Mouse (Mus musculus) lung, adult 2 months (tissue): ENCODE measurements around the gene Pitpnb. TPM values are rescaled to one million over a fixed set of nuclear protein-coding genes. Genes with fewer than 3 reads are reported as not detected.

Experiments
- DNase-seq: peaks from one replicate; pipeline ENCODE4 v3.0.0; 2022
- H3K4me1 ChIP-seq: fragments of 200-500 bp; 2 replicates; pipeline ENCODE4 v1.6.1; 2011; ENCODE audit warnings: low read length; ENCODE audit not compliant: control insufficient read depth, insufficient read depth
- H3K4me3 ChIP-seq: fragments of 200-500 bp; replicated peaks from 2 replicates; pipeline ENCODE3; 2011; ENCODE audit warnings: low read depth, mild to moderate bottlenecking, control low read depth, low read length; ENCODE audit errors: extremely low read depth
- CTCF ChIP-seq: fragments of 200-500 bp; IDR thresholded peaks from 2 replicates; pipeline ENCODE4 v1.5.1; 2011; ENCODE audit warnings: mild to moderate bottlenecking, low read length, control low read depth; ENCODE audit not compliant: insufficient read depth
- POLR2A ChIP-seq: fragments of 200-500 bp; IDR thresholded peaks from 2 replicates; pipeline ENCODE4 v1.6.1; 2011; ENCODE audit warnings: low read depth, mild to moderate bottlenecking, control low read depth, low read length, borderline replicate concordance; ENCODE audit errors: extremely low read depth
- WGBS: fragments of 180-500 bp; shearing (Covaris S2); methylation state at CpG from one replicate; pipeline ENCODE4 v1.1.7; 2018; 5-methylcytosine and 5-hydroxymethylcytosine counted together
- polyA plus RNA-seq: library from polyadenylated mRNA; depleted of rRNA; stranded (reverse); fragments of >200 nt; gene quantifications from 2 replicates; pipeline ENCODE4 v1.2.3, GENCODE M21; 2012

The Pitpnb gene
- polyA plus RNA-seq, 1 experiment: 53.9 TPM

- peaks cover 3% of the 10 kb centered on the region; the same call in 1 of the 2 replicates for H3K4me1 ChIP-seq
- TF ChIP-seq POLR2A (no peak), CTCF (no peak)
- 21% methylated on average over 17 of the region's 17 CpGs for WGBS
- peak; percentile 64 for DNase-seq
- H3K4me3 ChIP-seq: no peak overlapping the region
Measured at GRCm38 (mm10) chr5:111393346-111394197, 63.0 kb downstream of the Pitpnb start.

- WGBS: 29% methylated on average over 15 of the region's 15 CpGs
- no peak overlapping the region for H3K4me3 ChIP-seq
- no peak for DNase-seq
- no peak for TF ChIP-seq POLR2A
- TF ChIP-seq CTCF: no peak
- peaks cover 3% of the 10 kb centered on the region; the same call in 1 of the 2 replicates for H3K4me1 ChIP-seq
Measured at GRCm38 (mm10) chr5:111394198-111395053, 63.9 kb downstream of the Pitpnb start.

DNA sequence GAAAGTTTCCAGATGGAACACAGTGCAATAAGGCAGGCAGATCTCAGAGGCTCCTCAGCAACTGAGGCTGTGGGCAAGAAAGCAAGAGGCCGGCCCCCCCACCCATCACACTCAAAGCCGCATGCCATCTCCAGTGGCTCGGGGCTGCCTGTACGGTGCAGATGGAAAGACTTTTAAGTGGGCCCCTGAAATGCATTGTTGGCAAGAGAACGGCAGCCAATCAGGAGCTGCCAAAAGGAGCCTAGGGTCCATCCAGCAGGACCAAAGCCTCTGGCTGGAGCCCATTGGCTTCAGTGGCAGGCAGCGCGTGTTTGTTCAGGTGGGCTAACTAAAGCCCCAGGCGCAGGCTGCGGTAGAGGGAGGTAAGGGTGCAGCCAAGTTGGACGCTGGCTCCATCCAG, 65.2 kb downstream of the Pitpnb start:
- H3K4me1 ChIP-seq: peaks cover 3% of the 10 kb centered on the region; the same call in 1 of the 2 replicates
- 60% methylated on average over 10 of the region's 10 CpGs for WGBS

GRCm38 (mm10) chr5:111396199-111396598, 65.6 kb downstream of the Pitpnb start:
- no peak for DNase-seq
- H3K4me3 ChIP-seq: no peak overlapping the region
- 69% methylated on average over 4 of the region's 4 CpGs for WGBS
- no peak for TF ChIP-seq CTCF
- no peak for TF ChIP-seq POLR2A
- H3K4me1 ChIP-seq: peaks cover 3% of the 10 kb centered on the region; the same call in 1 of the 2 replicates

More for the DNA sequence above, 65.2 kb downstream of the Pitpnb start:
- H3K4me3 ChIP-seq: no peak overlapping the region
- no peak for DNase-seq
- TF ChIP-seq CTCF (no peak), POLR2A (no peak)

GRCm38 (mm10) chr5:111398471-111398870, 67.9 kb downstream of the Pitpnb start:
- 61% methylated on average over 4 of the region's 4 CpGs for WGBS
- peaks cover 6% of the 10 kb centered on the region; the same call in 1 of the 2 replicates for H3K4me1 ChIP-seq
- H3K4me3 ChIP-seq: no peak overlapping the region
- no peak for DNase-seq
- no peak for TF ChIP-seq CTCF
- no peak for TF ChIP-seq POLR2A

- no peak for DNase-seq
- TF ChIP-seq CTCF: no peak
- TF ChIP-seq POLR2A: no peak
- 0 out of 2 replicates have a peak, but pooled peaks cover 3% of the 10 kb centered on the region for H3K4me1 ChIP-seq
- 67% methylated on average over 4 of the region's 4 CpGs for WGBS
- no peak overlapping the region for H3K4me3 ChIP-seq
Measured at GRCm38 (mm10) chr5:111399271-111399670, 68.7 kb downstream of the Pitpnb start.

GRCm38 (mm10) chr5:111401879-111402650, 71.5 kb downstream of the Pitpnb start:
- 67% methylated on average over 19 of the region's 19 CpGs for WGBS
- no peak overlapping the region for H3K4me3 ChIP-seq
- H3K4me1 ChIP-seq: 0 out of 2 replicates have a peak, but pooled peaks cover 3% of the 10 kb centered on the region
- no peak for DNase-seq
- TF ChIP-seq POLR2A (no peak), CTCF (no peak)

- WGBS: 66% methylated on average over 6 of the region's 6 CpGs
- 0 out of 2 replicates have a peak, but pooled peaks cover 3% of the 10 kb centered on the region for H3K4me1 ChIP-seq
- no peak for DNase-seq
- H3K4me3 ChIP-seq: no peak overlapping the region
- no peak for TF ChIP-seq CTCF
- TF ChIP-seq POLR2A: no peak
Measured at GRCm38 (mm10) chr5:111402651-111402996, 72.1 kb downstream of the Pitpnb start.

GRCm38 (mm10) chr5:111404721-111405120, 74.2 kb downstream of the Pitpnb start:
- DNase-seq: no peak
- TF ChIP-seq CTCF (no peak), POLR2A (no peak)
- Histone ChIP-seq H3K4me1 (0 out of 2 replicates have a peak, but pooled peaks cover 3% of the 10 kb centered on the region), H3K4me3 (no peak overlapping the region)
- 76% methylated on average over 6 of the region's 6 CpGs for WGBS
